Mouse (Mus musculus): ENCODE measurements around the gene Nhs.

DNA sequence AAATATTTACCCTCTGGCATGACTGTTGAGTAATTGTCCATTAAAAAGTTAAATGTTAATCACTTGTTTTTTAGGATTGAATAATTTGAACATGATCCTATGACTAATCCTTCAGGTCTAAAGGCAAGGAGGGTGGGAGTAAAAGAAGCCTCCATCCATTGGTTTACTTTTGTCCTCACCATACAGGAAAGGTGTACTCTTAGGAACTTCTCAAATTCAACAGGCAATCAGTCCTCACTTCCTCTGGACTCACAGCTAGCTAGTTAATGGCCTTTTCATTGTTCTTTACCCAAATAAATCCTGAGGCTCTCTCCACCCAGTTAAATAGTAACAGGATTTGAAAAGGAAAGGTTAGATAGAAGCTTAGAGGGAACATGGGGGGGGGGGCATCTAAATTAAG is 196.2 kb downstream of the Nhs start:
- no peak for TF ChIP-seq POLR2A (IDR thresholded peaks at IDR 0.05; ENCODE audit: low read depth, low read length)
- TF ChIP-seq CTCF (IDR thresholded peaks at IDR 0.05; ENCODE audit: extremely low read depth, insufficient read length, insufficient replicate concordance, low read depth, low read length), result no peak
